Mouse (Mus musculus): ENCODE measurements around the gene Nxpe3.

DNA sequence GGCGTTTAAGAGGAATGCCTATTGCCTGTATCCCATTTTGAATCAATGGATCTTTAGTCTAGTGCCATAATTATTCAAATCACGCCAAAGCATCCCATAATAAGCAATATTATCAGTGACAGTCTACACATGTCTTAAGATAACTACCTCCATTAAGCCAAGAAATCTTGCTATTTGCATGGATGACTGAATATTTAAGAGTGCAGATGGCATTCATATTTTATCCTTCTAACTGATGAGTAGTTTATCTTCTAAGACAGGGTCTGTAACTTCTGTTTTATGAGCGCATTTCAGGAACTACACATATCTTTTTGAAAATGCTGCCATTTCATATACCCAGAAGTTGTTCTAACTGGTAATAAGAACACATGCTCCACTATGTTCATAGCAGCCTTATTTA lies 50.2 kb downstream of the Nxpe3 start:
- peak; percentile 88 to 92 for TF ChIP-seq EP300 (IDR thresholded peaks at IDR 0.05; ENCODE audit: low read depth in 1 of 2, low read length in 2 of 2)
- TF ChIP-seq MAFK (IDR thresholded peaks at IDR 0.05; ENCODE audit: borderline replicate concordance, low read depth, low read length) = no peak; the same call in 1 of the 2 replicates
- no peak for TF ChIP-seq ELF1 (IDR thresholded peaks at IDR 0.05; ENCODE audit: low read depth, low read length)
- TF ChIP-seq MEF2A (IDR thresholded peaks at IDR 0.05; ENCODE audit: extremely low read depth, insufficient replicate concordance, low read depth, low read length, poor library complexity, severe bottlenecking) = no peak
- TF ChIP-seq POLR2A (IDR thresholded peaks at IDR 0.05; ENCODE audit: control insufficient read depth in 1 of 2, insufficient read depth in 1 of 2, low read depth in 1 of 2, low read length in 2 of 2, poor library complexity in 1 of 2) = no peak
- TF ChIP-seq CTCF (IDR thresholded peaks at IDR 0.05 in 2 of 3, conservative IDR thresholded peaks at IDR 0.05 in 1 of 3; ENCODE audit: control insufficient read depth in 1 of 3, insufficient read depth in 1 of 3, low read depth in 2 of 3, low read length in 3 of 3, poor library complexity in 1 of 3, severe bottlenecking in 1 of 3) = no peak
- no peak for TF ChIP-seq MAZ (IDR thresholded peaks at IDR 0.05; ENCODE audit: low read depth, low read length)
- no peak for TF ChIP-seq CHD2 (IDR thresholded peaks at IDR 0.05; ENCODE audit: low read length)
- peak; percentile 89 for TF ChIP-seq GATA1 (IDR thresholded peaks at IDR 0.05; ENCODE audit: low read depth, low read length)
